Mouse (Mus musculus) kidney, adult 2 months (tissue): ENCODE results near the gene Dnajb13. TPM values are rescaled to one million over a fixed set of nuclear protein-coding genes. Genes with fewer than 3 reads are reported as not detected.

Experiments used
- DNase-seq: peaks from one replicate; pipeline ENCODE4 v3.0.0; 2021
- H3K27ac ChIP-seq: fragments of 200-500 bp; 2 replicates; pipeline ENCODE4 v1.5.1; 2012; ENCODE audit warnings: low read depth, low read length, control low read depth, inconsistent platforms; ENCODE audit not compliant: insufficient read depth
- H3K27me3 ChIP-seq: fragments of 200-500 bp; replicated peaks from 2 replicates; pipeline ENCODE4 v1.6.1; 2012; ENCODE audit warnings: mild to moderate bottlenecking, moderate library complexity, low read length, inconsistent platforms; ENCODE audit not compliant: control insufficient read depth, insufficient read depth
- H3K36me3 ChIP-seq: fragments of 200-500 bp; 2 replicates; pipeline ENCODE4 v1.6.1; 2012; ENCODE audit warnings: mild to moderate bottlenecking, moderate library complexity, low read length, inconsistent platforms; ENCODE audit not compliant: control insufficient read depth, insufficient read depth
- H3K4me1 ChIP-seq: fragments of 200-500 bp; 2 replicates; pipeline ENCODE4 v1.6.1; 2011; ENCODE audit warnings: low read length; ENCODE audit not compliant: control insufficient read depth, insufficient read depth
- H3K4me3 ChIP-seq: fragments of 200-500 bp; 2 replicates; pipeline ENCODE4 v1.5.1; 2011; ENCODE audit warnings: mild to moderate bottlenecking, low read depth, low read length, control low read depth; ENCODE audit not compliant: insufficient read depth
- CTCF ChIP-seq: fragments of 200-500 bp; conservative IDR thresholded peaks from 2 replicates; pipeline ENCODE4 v1.5.1; 2011; ENCODE audit warnings: low read depth, mild to moderate bottlenecking, control low read depth, low read length, moderate library complexity, mixed read lengths; ENCODE audit not compliant: insufficient read depth, insufficient read length
- POLR2A ChIP-seq: fragments of 200-500 bp; IDR thresholded peaks from one replicate; pipeline ENCODE4 v1.6.1; 2011; ENCODE audit warnings: low read depth, low read length, control low read depth
- WGBS: fragments of 180-500 bp; shearing (Covaris S2); methylation state at CpG from one replicate; pipeline ENCODE4 v1.1.7; 2018; 5-methylcytosine and 5-hydroxymethylcytosine counted together
- polyA plus RNA-seq: library from polyadenylated mRNA; depleted of rRNA; stranded (reverse); fragments of >200 nt; gene quantifications from 2 replicates; pipeline ENCODE4 v1.2.3, GENCODE M21; 2012; rRNA removed

Dnajb13 gene
- polyA plus RNA-seq = 0.36 and 0.58 TPM in 2 replicates

DNA sequence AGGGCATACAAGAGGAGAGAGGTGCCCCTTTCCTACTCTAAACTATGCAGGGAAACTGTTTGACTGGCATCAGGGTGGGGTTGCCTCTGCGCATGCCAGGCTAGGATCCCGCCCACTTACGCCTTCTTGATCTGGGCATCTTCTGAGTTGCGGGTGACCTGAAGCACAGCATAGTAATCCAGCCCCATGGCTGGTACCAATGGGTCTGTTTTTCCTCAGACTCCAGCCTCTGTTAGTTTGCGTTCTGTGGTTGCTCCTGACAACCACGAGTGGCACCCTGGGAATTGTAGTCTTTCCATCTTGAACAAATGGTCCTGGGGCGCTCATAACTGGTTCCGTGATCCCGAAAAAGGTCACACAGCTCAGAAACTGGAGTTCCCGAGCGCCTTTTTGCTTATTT lies at the start of gene Dnajb13:
TSS of gene Dnajb13 (minus strand) at position 388 of the 400 bp plus-strand sequence.
- H3K4me3 ChIP-seq = no peak within 1 kb of the TSS
- no peak for DNase-seq
- TF ChIP-seq CTCF (no peak), POLR2A (no peak)
- H3K27ac ChIP-seq = no peak within 1 kb of the TSS
- H3K36me3 ChIP-seq = no peaks in the 10 kb centered on the region
- H3K27me3 ChIP-seq = no peaks in the 10 kb centered on the region
- H3K4me1 ChIP-seq = no peaks in the 10 kb centered on the region
- 52% methylated on average over 11 of the region's 11 CpGs for WGBS

DNA sequence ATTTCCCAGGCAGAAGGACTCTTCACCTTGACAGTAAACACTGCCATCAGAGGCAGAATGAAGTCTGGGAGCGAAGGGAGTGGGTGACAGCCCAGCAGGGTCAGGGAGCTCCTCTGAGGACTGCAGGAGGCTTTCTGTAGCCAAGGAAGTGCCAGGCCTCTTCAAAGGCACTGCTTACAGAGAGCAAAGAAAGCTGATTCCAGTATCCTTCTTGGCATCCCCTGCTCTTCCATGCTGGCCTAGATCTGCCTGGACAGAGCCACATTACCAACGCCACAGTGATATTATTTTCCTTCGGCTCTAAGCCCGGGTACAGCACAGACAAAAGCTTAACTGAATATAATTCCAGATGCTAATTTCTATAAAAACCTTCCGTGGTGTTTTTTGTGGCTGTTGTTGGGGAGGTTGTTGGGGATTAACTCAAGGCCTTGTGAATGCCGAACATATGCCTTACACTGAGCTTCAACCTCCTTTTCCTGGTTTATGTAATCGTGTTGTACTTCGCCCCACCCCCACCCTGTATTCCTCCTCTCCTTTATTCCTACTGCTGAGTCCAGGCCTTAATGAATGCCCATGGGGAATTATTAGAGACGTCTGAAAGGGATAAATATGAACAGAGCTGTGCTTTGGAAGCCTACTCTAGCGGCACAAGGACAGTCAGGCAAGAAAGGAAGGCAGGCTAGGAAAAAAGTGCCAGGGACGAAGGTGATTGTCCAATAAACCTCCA lies 47.3 kb upstream of the Dnajb13 start:
- DNase-seq = no peak
- H3K4me3 ChIP-seq = no peak overlapping the region
- TF ChIP-seq POLR2A (no peak), CTCF (no peak)
- no peaks in the 10 kb centered on the region for H3K4me1 ChIP-seq
- H3K27me3 ChIP-seq = no peaks in the 10 kb centered on the region
- H3K36me3 ChIP-seq = no peaks in the 10 kb centered on the region; the same call in 1 of the 2 replicates
- 78% methylated on average over 11 of the region's 11 CpGs for WGBS
- no peak overlapping the region for H3K27ac ChIP-seq

DNA sequence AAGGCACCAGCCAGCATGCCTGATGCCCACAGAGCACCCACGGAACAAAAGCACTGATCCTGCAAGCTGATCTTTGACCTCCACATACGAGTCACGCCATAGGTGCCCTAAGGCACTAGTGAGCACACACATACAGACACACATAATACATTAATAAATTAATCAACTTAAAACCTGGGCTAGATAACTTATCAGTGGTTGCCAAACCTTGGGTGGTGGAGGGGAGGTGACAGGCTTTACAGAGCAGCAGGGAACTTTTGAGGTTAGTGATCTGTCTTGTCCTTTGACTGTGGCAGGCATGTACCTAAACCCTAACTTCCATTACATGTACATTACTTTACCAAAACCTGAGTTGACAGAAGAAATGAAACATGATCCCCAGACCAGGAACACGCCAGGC lies 44.6 kb upstream of the Dnajb13 start:
- Histone ChIP-seq H3K36me3 (no peaks in the 10 kb centered on the region; the same call in 1 of the 2 replicates), H3K4me1 (no peaks in the 10 kb centered on the region), H3K4me3 (no peak overlapping the region), H3K27ac (no peak overlapping the region), H3K27me3 (no peaks in the 10 kb centered on the region)
- 70% methylated on average over 4 of the region's 4 CpGs for WGBS
- TF ChIP-seq CTCF (no peak), POLR2A (no peak)
- no peak for DNase-seq

DNA sequence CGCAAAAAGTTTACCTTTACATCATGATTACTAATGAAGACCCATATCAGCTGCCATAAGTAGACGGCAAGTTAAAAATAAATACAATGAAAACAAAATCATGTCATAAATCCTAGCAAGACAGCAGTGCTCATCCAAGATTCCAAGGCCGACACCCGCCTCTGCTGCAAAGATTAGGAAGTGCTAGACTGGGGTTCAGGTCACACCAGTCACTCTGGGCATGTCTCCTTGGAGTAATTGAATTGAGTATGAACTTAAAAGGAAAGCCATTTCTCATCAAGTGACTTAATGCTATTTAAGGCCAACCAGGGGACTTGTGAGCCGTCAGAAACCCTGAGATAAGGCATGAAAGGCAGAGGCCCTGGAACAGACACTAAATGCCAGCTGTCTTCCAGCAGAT lies 42.5 kb upstream of the Dnajb13 start:
- Histone ChIP-seq H3K4me1 (no peaks in the 10 kb centered on the region), H3K4me3 (no peak overlapping the region), H3K27ac (no peak overlapping the region), H3K27me3 (no peaks in the 10 kb centered on the region), H3K36me3 (no peaks in the 10 kb centered on the region)
- WGBS = 69% methylated on average over 5 of the region's 5 CpGs
- TF ChIP-seq POLR2A = no peak
- no peak for TF ChIP-seq CTCF
- DNase-seq = no peak

DNA sequence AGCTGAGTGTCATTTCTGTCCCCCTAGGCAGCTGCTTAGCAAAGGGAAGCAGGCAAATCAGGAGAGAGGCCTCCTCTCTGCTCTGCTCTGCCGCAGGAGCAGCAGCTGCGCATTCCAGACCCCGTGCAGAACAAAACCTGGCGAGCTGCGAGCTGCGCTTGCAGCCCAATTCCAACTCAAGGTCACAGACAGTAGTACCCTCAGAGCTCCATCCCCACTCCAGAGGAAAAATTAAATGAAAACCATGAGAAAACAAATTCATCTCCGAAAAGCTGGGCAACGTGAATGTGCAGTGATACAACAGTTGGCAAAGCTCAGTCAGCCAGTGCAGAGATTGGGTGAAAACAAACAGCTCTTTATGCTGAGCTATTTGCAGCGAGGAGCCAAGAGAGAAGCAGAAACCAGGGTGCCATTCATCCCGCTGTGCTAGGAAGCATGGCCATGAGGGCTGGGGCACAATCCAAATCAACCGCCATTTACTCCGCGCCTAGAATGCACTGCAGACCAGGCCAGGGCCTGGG lies 40.7 kb upstream of the Dnajb13 start:
- DNase-seq = no peak
- Histone ChIP-seq H3K4me1 (no peaks in the 10 kb centered on the region), H3K36me3 (no peaks in the 10 kb centered on the region), H3K27ac (no peak overlapping the region), H3K4me3 (no peak overlapping the region), H3K27me3 (no peaks in the 10 kb centered on the region)
- 70% methylated on average over 13 of the region's 13 CpGs for WGBS
- TF ChIP-seq CTCF (no peak), POLR2A (no peak)

DNA sequence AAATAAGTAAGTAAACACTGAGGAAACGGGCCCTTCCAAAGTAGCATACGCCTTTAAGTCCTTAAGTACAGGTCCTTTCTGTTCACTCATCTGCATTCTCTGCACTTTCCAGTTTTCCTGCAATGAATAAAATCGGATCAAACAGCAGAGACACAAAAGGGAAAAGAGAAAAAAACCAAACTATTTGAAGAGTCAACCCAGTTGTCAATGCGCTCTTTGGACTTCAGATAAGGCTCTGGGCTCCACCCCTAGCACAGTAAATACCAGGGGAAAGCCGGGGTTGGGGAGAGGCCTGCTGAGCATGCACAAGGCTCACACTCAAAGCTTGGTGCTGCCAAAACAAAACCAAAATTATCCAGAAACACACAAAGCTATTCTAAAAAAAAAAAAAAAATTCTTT lies 40.2 kb upstream of the Dnajb13 start:
- TF ChIP-seq POLR2A (no peak), CTCF (no peak)
- no peaks in the 10 kb centered on the region for H3K27me3 ChIP-seq
- no peaks in the 10 kb centered on the region for H3K4me1 ChIP-seq
- H3K27ac ChIP-seq = no peak overlapping the region
- H3K36me3 ChIP-seq = no peaks in the 10 kb centered on the region
- 83% methylated on average over 5 of the region's 5 CpGs for WGBS
- H3K4me3 ChIP-seq = no peak overlapping the region
- no peak for DNase-seq

DNA sequence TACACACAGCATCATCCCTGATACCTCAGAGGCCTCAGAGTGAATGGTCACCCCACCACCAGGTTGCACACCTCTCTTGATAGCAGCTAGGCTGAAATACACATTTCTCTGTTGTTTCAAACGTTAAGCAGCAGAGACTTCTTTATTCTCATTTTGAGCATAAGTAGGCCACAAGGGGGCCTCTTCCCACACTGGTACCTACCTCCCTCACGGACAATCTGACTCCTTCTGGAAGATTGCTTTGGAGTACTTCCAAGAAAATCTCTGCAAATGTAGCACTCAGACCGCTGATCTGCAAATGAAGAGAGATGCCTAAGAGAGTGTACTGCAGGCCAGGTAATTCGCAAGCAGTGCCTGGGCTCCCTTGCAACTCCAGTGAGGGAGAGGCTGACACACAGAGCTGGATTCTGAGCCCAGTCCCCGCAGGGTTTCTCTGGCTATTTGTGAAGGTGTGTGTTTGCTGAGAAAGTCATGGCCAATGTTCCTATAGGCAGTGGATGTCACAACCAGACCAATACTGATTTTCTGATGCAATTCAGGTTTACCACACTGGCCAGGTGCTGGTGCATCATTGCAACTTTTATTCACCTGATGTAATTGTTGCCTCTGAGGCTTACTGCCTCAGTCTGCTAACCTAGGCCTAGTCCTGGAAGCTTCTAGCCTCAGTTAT lies 35.7 kb upstream of the Dnajb13 start:
- 43% methylated on average over 5 of the region's 5 CpGs for WGBS
- Histone ChIP-seq H3K36me3 (no peaks in the 10 kb centered on the region), H3K4me1 (no peaks in the 10 kb centered on the region), H3K27ac (no peak overlapping the region), H3K27me3 (no peaks in the 10 kb centered on the region), H3K4me3 (no peak overlapping the region)
- peak; percentile 40 for DNase-seq
- TF ChIP-seq POLR2A (no peak), CTCF (0 out of 2 replicates have a peak, but pooled peaks have one; percentile 26)
